Mouse (Mus musculus) heart, adult 2 months (tissue): Measurements from ENCODE around the gene Dennd1c. TPM values are rescaled to one million over a fixed set of nuclear protein-coding genes. Genes with fewer than 3 reads are reported as not detected.

Source experiments
- DNase-seq, 2 experiments: peaks; one replicate each; pipeline ENCODE4 v3.0.0; 2021
- H3K27ac ChIP-seq: fragments of 200-600 bp; 2 replicates; pipeline ENCODE4 v1.8.1; 2022
- H3K27me3 ChIP-seq: fragments of 200-500 bp; 2 replicates; pipeline ENCODE4 v1.6.1; 2012; ENCODE audit warnings: mild to moderate bottlenecking, low read length, inconsistent platforms, mixed read lengths; ENCODE audit not compliant: control insufficient read depth, insufficient read depth
- H3K36me3 ChIP-seq: fragments of 200-500 bp; 2 replicates; pipeline ENCODE4 v1.6.1; 2012; ENCODE audit warnings: low read length, inconsistent platforms; ENCODE audit not compliant: control insufficient read depth, insufficient read depth
- H3K4me1 ChIP-seq: fragments of 200-500 bp; 2 replicates; pipeline ENCODE4 v1.6.1; 2011; ENCODE audit warnings: low read length; ENCODE audit not compliant: control insufficient read depth, insufficient read depth
- H3K4me3 ChIP-seq: fragments of 200-600 bp; 2 replicates; pipeline ENCODE4 v1.8.1; 2022
- H3K79me2 ChIP-seq: fragments of 200-500 bp; replicated peaks from 2 replicates; pipeline ENCODE4 v1.6.1; 2012; ENCODE audit warnings: mild to moderate bottlenecking, inconsistent platforms, low read length, moderate library complexity, mixed read lengths; ENCODE audit not compliant: control insufficient read depth, insufficient read depth
- H3K9ac ChIP-seq: fragments of 200-500 bp; 2 replicates; pipeline ENCODE4 v1.6.1; 2012; ENCODE audit warnings: low read depth, mild to moderate bottlenecking, control low read depth, inconsistent platforms, low read length, mixed read lengths
- CTCF ChIP-seq: fragments of 200-600 bp; IDR thresholded peaks from 2 replicates; pipeline ENCODE4 v1.8.1; 2022; ENCODE audit warnings: antibody characterized with exemption, mild to moderate bottlenecking, moderate library complexity
- EP300 ChIP-seq: fragments of 200-500 bp; IDR thresholded peaks from 2 replicates; pipeline ENCODE4 v1.6.1; 2011; ENCODE audit warnings: low read depth, low read length, control low read depth; ENCODE audit not compliant: insufficient read depth
- POLR2A ChIP-seq: fragments of 200-500 bp; IDR thresholded peaks from 2 replicates; pipeline ENCODE4 v1.6.1; 2011; ENCODE audit warnings: mild to moderate bottlenecking, low read depth, low read length, control low read depth; ENCODE audit not compliant: insufficient read depth
- WGBS: fragments of 180-500 bp; shearing (Covaris S2); methylation state at CpG from one replicate; pipeline ENCODE4 v1.1.7; 2018; 5-methylcytosine and 5-hydroxymethylcytosine counted together
- intact Hi-C: fragments of 180-260 bp; cut with DNase I; formaldehyde crosslinking; loops from one replicate; pipeline ENCODE4 v1.15.1; 2025
- polyA plus RNA-seq: library from polyadenylated mRNA; depleted of rRNA; stranded (reverse); fragments of >200 nt; gene quantifications from 2 replicates; pipeline ENCODE4 v1.2.3, GENCODE M21; 2012; rRNA removed
- total RNA-seq, 2 experiments: library from RNA; stranded (reverse); gene quantifications; 2 replicates each; pipeline ENCODE4 v1.2.3; 2021

Gene Dennd1c
- total and polyA plus RNA-seq, 3 experiments, result 1.1 to 5.1 (median 2.0) TPM

DNA sequence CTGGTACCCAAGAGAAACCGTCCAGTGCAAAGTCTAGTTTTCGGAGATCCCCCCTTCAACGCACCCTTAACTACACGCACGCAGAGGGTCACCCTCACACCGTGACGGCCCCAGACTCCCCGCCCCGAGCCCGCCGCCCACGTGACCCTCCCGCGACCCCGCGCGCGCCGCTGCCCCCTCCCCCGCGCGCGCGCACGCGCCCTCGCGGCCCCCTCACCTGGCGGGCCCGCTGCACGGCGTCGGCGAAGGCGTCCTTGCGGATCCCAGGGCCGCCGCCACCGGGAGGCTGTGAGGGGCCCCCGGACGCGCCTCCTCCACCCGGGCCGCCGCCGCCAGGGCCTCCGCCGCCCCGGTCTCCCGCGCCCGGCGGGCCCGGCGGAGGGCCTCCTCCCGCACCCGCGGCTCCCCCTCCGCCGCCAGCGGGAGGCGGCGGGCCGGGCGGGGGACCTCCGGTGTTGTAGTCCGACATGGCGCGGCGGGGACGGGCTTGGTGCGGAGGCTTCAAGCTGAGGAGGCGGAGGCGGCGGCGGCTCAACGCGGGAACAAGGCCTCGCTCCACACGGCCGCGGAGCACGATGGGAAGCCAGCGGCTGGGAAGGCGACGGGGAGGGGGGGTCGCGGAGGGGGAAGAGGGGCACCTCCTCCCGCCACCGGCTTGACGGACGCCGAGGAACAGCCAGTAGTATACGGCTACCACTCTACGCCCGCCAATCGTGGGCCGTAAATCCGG, 47.2 kb downstream of the Dennd1c start, which contains the start of gene Khsrp:
Gene Khsrp (minus strand): TSS at position 592 of the 730 bp plus-strand sequence.
- TF ChIP-seq CTCF, result no peak
- peak; percentile 63; the same call in 1 of the 2 replicates for TF ChIP-seq POLR2A
- Histone ChIP-seq H3K27me3 (no peaks in the 10 kb centered on the region), H3K9ac (peak within 1 kb of the TSS; percentile 90), H3K27ac (peak within 1 kb of the TSS; percentile 84), H3K36me3 (no peaks in the 10 kb centered on the region), H3K4me1 (peaks cover 4% of the 10 kb centered on the region; the same call in 1 of the 2 replicates), H3K4me3 (peak within 1 kb of the TSS; percentile 59), H3K79me2 (peaks cover 2% of the 10 kb centered on the region)
- WGBS, result under 1% methylated on average over 89 of the region's 99 CpGs
- no peak for DNase-seq
- intact Hi-C loops, result loop anchor here (1.0 to 2.0 kb wide), 2 partner anchors 20 to 40 kb away; partner anchors contain the start of genes Clpp, Gm17949 and Gtf2f1

- TF ChIP-seq EP300, result no peak
- no peak for TF ChIP-seq POLR2A
- TF ChIP-seq CTCF, result no peak
- Histone ChIP-seq H3K4me1 (peaks cover 4% of the 10 kb centered on the region; the same call in 1 of the 2 replicates), H3K27ac (no peak overlapping the region), H3K79me2 (peaks cover 2% of the 10 kb centered on the region), H3K4me3 (peak overlapping the region; percentile 59; the same call in 1 of the 2 replicates), H3K36me3 (no peaks in the 10 kb centered on the region), H3K27me3 (no peaks in the 10 kb centered on the region), H3K9ac (0 out of 2 replicates have a peak overlapping the region, but pooled peaks have one; percentile 2)
- peak in 1 of 2 experiments; percentile 20 for DNase-seq
- intact Hi-C loops, result loop anchor here (2.0 kb wide), 1 partner anchor 39 kb away; the partner anchor contains the start of gene Clpp
- WGBS, result 20% methylated on average over 8 of the region's 8 CpGs
Measured at GRCm38 (mm10) chr17:57029691-57030090, 48.6 kb downstream of the Dennd1c start.

DNA sequence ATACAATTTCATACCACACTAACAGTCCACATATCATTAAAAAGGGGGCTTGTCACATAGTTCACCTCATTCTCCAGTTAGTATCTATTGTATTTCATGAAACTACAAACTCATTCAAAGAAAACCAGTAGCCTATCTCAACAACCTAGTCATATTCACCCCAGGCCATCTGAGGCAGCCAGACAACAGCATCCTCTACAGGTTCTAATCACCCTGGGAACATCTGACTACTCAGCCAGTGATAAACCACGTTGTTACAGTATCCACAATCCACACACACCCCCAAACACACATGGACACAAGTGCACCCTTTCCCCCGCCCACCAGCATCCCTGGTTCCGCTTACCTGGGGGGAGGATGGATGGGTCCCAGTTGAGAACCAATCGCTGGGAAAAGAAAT, 50.8 kb downstream of the Dennd1c start:
- Histone ChIP-seq H3K4me1 (peaks cover 4% of the 10 kb centered on the region; the same call in 1 of the 2 replicates), H3K79me2 (peaks cover 2% of the 10 kb centered on the region), H3K36me3 (no peaks in the 10 kb centered on the region), H3K27ac (no peak overlapping the region), H3K9ac (no peak overlapping the region), H3K4me3 (no peak overlapping the region), H3K27me3 (no peaks in the 10 kb centered on the region)
- TF ChIP-seq POLR2A (no peak), CTCF (no peak), EP300 (no peak)
- DNase-seq, result no peak
- intact Hi-C loops, result no loop called here
- WGBS, result 85% methylated on average over 4 of the region's 4 CpGs

- Histone ChIP-seq H3K36me3 (no peaks in the 10 kb centered on the region), H3K9ac (no peak overlapping the region), H3K4me3 (no peak overlapping the region), H3K4me1 (no peaks in the 10 kb centered on the region), H3K79me2 (no peaks in the 10 kb centered on the region), H3K27me3 (no peaks in the 10 kb centered on the region), H3K27ac (no peak overlapping the region)
- no peak for TF ChIP-seq CTCF
- TF ChIP-seq POLR2A, result no peak
- TF ChIP-seq EP300, result no peak
- intact Hi-C loops, result no loop called here
- 87% methylated on average over 5 of the region's 5 CpGs for WGBS
- DNase-seq, result no peak
Measured at GRCm38 (mm10) chr17:57020960-57021359, 57.4 kb downstream of the Dennd1c start.

DNA sequence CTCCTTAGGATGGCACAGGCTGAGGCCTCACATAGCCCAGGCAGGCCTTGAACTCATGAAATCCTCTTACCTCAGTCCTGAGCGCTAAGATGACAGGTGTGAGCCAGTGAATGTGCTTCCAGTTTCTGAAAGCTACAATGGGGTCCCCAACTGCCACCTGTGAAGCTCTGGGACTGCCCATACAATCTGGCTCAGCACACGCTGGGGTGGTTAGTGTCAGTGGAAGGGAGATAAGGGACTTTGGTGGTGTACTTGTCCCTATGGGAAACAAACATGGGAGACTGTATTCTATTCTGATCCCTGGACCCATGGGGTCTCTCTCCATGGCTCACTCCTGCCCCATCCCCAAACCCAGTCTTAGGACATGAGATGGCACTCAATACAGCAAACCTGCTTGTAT, 58.6 kb downstream of the Dennd1c start:
- Histone ChIP-seq H3K79me2 (no peaks in the 10 kb centered on the region), H3K27ac (no peak overlapping the region), H3K4me3 (no peak overlapping the region), H3K9ac (no peak overlapping the region), H3K4me1 (no peaks in the 10 kb centered on the region), H3K36me3 (no peaks in the 10 kb centered on the region), H3K27me3 (no peaks in the 10 kb centered on the region)
- no peak for DNase-seq
- TF ChIP-seq EP300 (no peak), CTCF (no peak), POLR2A (no peak)
- intact Hi-C loops, result no loop called here
- WGBS, result 79% methylated on average over 2 of the region's 2 CpGs

Other genes starting within 250 kb of the Dennd1c start
- 1 to 10 TPM; 2.8 to 3.0 TPM for gene Rfx2, start 247.5 kb downstream of the Dennd1c start, total RNA-seq
- 5.1 and 6.0 TPM in 2 replicates for gene Rfx2, start 247.5 kb downstream of the Dennd1c start, polyA plus RNA-seq
- gene Acsbg2, start 204.1 kb downstream of the Dennd1c start, total RNA-seq, result not detected
- 0.04 and 0.09 TPM in 2 replicates for gene Acsbg2, start 204.1 kb downstream of the Dennd1c start, polyA plus RNA-seq
- gene 1700061G19Rik, start 203.0 kb downstream of the Dennd1c start, total RNA-seq, result not detected
- gene 1700061G19Rik, start 203.0 kb downstream of the Dennd1c start, polyA plus RNA-seq, result 0.04 TPM in 1 of 2 replicates, not detected in the other
- 10 to 100 TPM; 25.3 to 27.2 TPM for gene Mllt1, start 143.1 kb downstream of the Dennd1c start, total RNA-seq
- 27.2 and 31.4 TPM in 2 replicates for gene Mllt1, start 143.1 kb downstream of the Dennd1c start, polyA plus RNA-seq
- not detected for gene Acer1, start 96.4 kb downstream of the Dennd1c start, total RNA-seq
- gene Acer1, start 96.4 kb downstream of the Dennd1c start, polyA plus RNA-seq, result not detected in 2 replicates
- 10 to 100 TPM; 72.1 to 84.9 TPM for gene Clpp, start 88.2 kb downstream of the Dennd1c start, total RNA-seq
- 150 and 155 TPM in 2 replicates for gene Clpp, start 88.2 kb downstream of the Dennd1c start, polyA plus RNA-seq
- 10 to 100 TPM; 65.3 to 72.8 TPM for gene Alkbh7, start 81.2 kb downstream of the Dennd1c start, total RNA-seq
- gene Alkbh7, start 81.2 kb downstream of the Dennd1c start, polyA plus RNA-seq, result 74.5 and 90.8 TPM in 2 replicates
- gene Pspn, start 78.5 kb downstream of the Dennd1c start, total RNA-seq, result not detected
- not detected in 2 replicates for gene Pspn, start 78.5 kb downstream of the Dennd1c start, polyA plus RNA-seq
- gene Gtf2f1, start 67.2 kb downstream of the Dennd1c start, total RNA-seq, result 10 to 100 TPM; 20.7 TPM
- gene Gtf2f1, start 67.2 kb downstream of the Dennd1c start, polyA plus RNA-seq, result 12.3 and 14.3 TPM in 2 replicates
- under 1 TPM in 1 of 2 experiments, not detected in 1; 0.18 TPM for gene Gm17949, start 67.0 kb downstream of the Dennd1c start, total RNA-seq
- gene Gm17949, start 67.0 kb downstream of the Dennd1c start, polyA plus RNA-seq, result not detected in 2 replicates
- gene Khsrp, start 47.0 kb downstream of the Dennd1c start, total RNA-seq, result 10 to 100 TPM; 42.6 to 44.5 TPM
- gene Khsrp, start 47.0 kb downstream of the Dennd1c start, polyA plus RNA-seq, result 35.7 and 36.5 TPM in 2 replicates
- not detected for gene Slc25a41, start 36.9 kb downstream of the Dennd1c start, total RNA-seq
- gene Slc25a41, start 36.9 kb downstream of the Dennd1c start, polyA plus RNA-seq, result 0.18 TPM in 1 of 2 replicates, not detected in the other
- not detected for gene Crb3, start 19.4 kb downstream of the Dennd1c start, total RNA-seq
- gene Crb3, start 19.4 kb downstream of the Dennd1c start, polyA plus RNA-seq, result 0.26 and 1.2 TPM in 2 replicates
- gene Slc25a23, start 18.7 kb downstream of the Dennd1c start, total RNA-seq, result 10 to 100 TPM; 63.5 to 70.9 TPM
- gene Slc25a23, start 18.7 kb downstream of the Dennd1c start, polyA plus RNA-seq, result 67.5 and 72.4 TPM in 2 replicates
- 1 to 10 TPM; 1.5 to 2.7 TPM for gene Tubb4a, start 9.3 kb upstream of the Dennd1c start, total RNA-seq
- 4.0 and 6.1 TPM in 2 replicates for gene Tubb4a, start 9.3 kb upstream of the Dennd1c start, polyA plus RNA-seq
- gene Tnfsf9, start 26.8 kb upstream of the Dennd1c start, total RNA-seq, result under 1 TPM; 0.26 to 0.80 TPM
- gene Tnfsf9, start 26.8 kb upstream of the Dennd1c start, polyA plus RNA-seq, result 0.67 and 1.2 TPM in 2 replicates
- not detected for gene Cd70, start 71.3 kb upstream of the Dennd1c start, total RNA-seq
- gene Cd70, start 71.3 kb upstream of the Dennd1c start, polyA plus RNA-seq, result not detected in 2 replicates
- under 1 TPM; 0.11 to 0.13 TPM for gene Tnfsf14, start 115.7 kb upstream of the Dennd1c start, total RNA-seq
- 0.18 TPM in 2 replicates for gene Tnfsf14, start 115.7 kb upstream of the Dennd1c start, polyA plus RNA-seq
- gene C3, start 149.6 kb upstream of the Dennd1c start, total RNA-seq, result 10 to 100 TPM; 91.5 to 91.6 TPM
- gene C3, start 149.6 kb upstream of the Dennd1c start, polyA plus RNA-seq, result 119 and 160 TPM in 2 replicates
- 10 to 100 TPM; 27.8 to 32.7 TPM for gene Gpr108, start 169.9 kb upstream of the Dennd1c start, total RNA-seq
- 37.9 and 48.3 TPM in 2 replicates for gene Gpr108, start 169.9 kb upstream of the Dennd1c start, polyA plus RNA-seq
- gene Trip10, start 170.9 kb upstream of the Dennd1c start, total RNA-seq, result 100 to 1,000 TPM; 107 to 128 TPM
- 69.0 and 83.2 TPM in 2 replicates for gene Trip10, start 170.9 kb upstream of the Dennd1c start, polyA plus RNA-seq
- gene Vav1, start 200.6 kb upstream of the Dennd1c start, total RNA-seq, result 1 to 10 TPM; 1.9 to 2.2 TPM
- gene Vav1, start 200.6 kb upstream of the Dennd1c start, polyA plus RNA-seq, result 1.8 and 2.0 TPM in 2 replicates